Mouse (Mus musculus) heart, adult 2 months (tissue): ENCODE measurements at regions not wholly inside any gene's neighbourhood (a gene's known extent, or its start where the extent isn't known, plus 50 kb on each side); places are given as distances from the start of the nearest gene placed in this dataset.

Experiments
- DNase-seq, 2 experiments: peaks; one replicate each; pipeline ENCODE4 v3.0.0; 2021
- H3K27ac ChIP-seq: fragments of 200-600 bp; 2 replicates; pipeline ENCODE4 v1.8.1; 2022
- H3K27me3 ChIP-seq: fragments of 200-500 bp; 2 replicates; pipeline ENCODE4 v1.6.1; 2012; ENCODE audit warnings: mild to moderate bottlenecking, low read length, inconsistent platforms, mixed read lengths; ENCODE audit not compliant: control insufficient read depth, insufficient read depth
- H3K36me3 ChIP-seq: fragments of 200-500 bp; 2 replicates; pipeline ENCODE4 v1.6.1; 2012; ENCODE audit warnings: low read length, inconsistent platforms; ENCODE audit not compliant: control insufficient read depth, insufficient read depth
- H3K4me1 ChIP-seq: fragments of 200-500 bp; 2 replicates; pipeline ENCODE4 v1.6.1; 2011; ENCODE audit warnings: low read length; ENCODE audit not compliant: control insufficient read depth, insufficient read depth
- H3K4me3 ChIP-seq: fragments of 200-600 bp; 2 replicates; pipeline ENCODE4 v1.8.1; 2022
- H3K79me2 ChIP-seq: fragments of 200-500 bp; replicated peaks from 2 replicates; pipeline ENCODE4 v1.6.1; 2012; ENCODE audit warnings: mild to moderate bottlenecking, inconsistent platforms, low read length, moderate library complexity, mixed read lengths; ENCODE audit not compliant: control insufficient read depth, insufficient read depth
- H3K9ac ChIP-seq: fragments of 200-500 bp; 2 replicates; pipeline ENCODE4 v1.6.1; 2012; ENCODE audit warnings: low read depth, mild to moderate bottlenecking, control low read depth, inconsistent platforms, low read length, mixed read lengths
- CTCF ChIP-seq: fragments of 200-600 bp; IDR thresholded peaks from 2 replicates; pipeline ENCODE4 v1.8.1; 2022; ENCODE audit warnings: antibody characterized with exemption, mild to moderate bottlenecking, moderate library complexity
- EP300 ChIP-seq: fragments of 200-500 bp; IDR thresholded peaks from 2 replicates; pipeline ENCODE4 v1.6.1; 2011; ENCODE audit warnings: low read depth, low read length, control low read depth; ENCODE audit not compliant: insufficient read depth
- POLR2A ChIP-seq: fragments of 200-500 bp; IDR thresholded peaks from 2 replicates; pipeline ENCODE4 v1.6.1; 2011; ENCODE audit warnings: mild to moderate bottlenecking, low read depth, low read length, control low read depth; ENCODE audit not compliant: insufficient read depth
- WGBS: fragments of 180-500 bp; shearing (Covaris S2); methylation state at CpG from one replicate; pipeline ENCODE4 v1.1.7; 2018; 5-methylcytosine and 5-hydroxymethylcytosine counted together
- intact Hi-C: fragments of 180-260 bp; cut with DNase I; formaldehyde crosslinking; loops from one replicate; pipeline ENCODE4 v1.15.1; 2025

DNA sequence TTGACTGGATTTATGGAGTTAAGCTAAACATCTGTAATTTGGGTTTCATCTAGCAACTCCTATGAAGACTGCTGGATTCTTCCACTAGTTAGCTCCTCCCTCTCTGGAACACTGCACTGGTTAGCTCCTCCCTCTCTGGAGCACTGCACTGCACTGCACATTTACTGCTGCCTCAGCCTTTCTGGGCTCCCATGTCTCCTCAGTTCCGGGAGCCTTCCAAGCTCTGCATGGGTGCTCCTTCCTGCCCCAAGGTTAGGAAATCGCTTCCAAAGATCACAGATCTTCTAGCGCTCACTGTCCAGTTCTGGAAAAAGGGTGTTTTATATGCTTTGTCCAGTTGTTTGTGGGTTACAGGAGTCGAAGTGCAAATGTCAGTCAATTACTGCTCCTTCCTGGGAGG lies 359.1 kb downstream of the Pik3r1 start:
- no peak overlapping the region for H3K9ac ChIP-seq
- intact Hi-C loops = no loop called here

DNA sequence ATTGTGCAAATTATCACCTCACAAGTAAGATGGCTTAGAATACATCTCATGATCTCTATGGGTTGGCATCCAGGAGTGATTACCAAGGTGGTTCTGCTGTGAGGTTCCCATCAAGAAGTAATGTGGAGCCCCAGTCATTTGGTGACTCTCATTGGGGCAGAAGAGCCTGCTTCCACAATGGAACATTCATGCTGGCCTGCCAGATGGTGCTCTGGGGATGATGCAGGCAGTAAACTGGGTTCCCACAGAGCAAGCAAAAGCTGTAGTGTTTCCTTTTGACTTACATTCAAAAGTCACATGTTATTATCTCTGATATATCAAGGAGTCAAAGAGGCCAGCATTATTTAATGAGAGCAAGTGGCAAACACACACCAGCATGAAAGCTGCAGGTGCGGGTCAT lies 360.4 kb downstream of the Pik3r1 start:
- H3K4me3 ChIP-seq = no peak overlapping the region

More for the DNA sequence above, 359.1 kb downstream of the Pik3r1 start:
- no peak overlapping the region for H3K4me3 ChIP-seq
- no peak for DNase-seq
- WGBS = 52% methylated on average over 4 of the region's 4 CpGs
- TF ChIP-seq CTCF (no peak), EP300 (no peak), POLR2A (no peak)
- no peaks in the 10 kb centered on the region for H3K4me1 ChIP-seq
- no peaks in the 10 kb centered on the region for H3K27me3 ChIP-seq
- H3K79me2 ChIP-seq = no peaks in the 10 kb centered on the region
- no peak overlapping the region for H3K27ac ChIP-seq
- H3K36me3 ChIP-seq = no peaks in the 10 kb centered on the region

DNA sequence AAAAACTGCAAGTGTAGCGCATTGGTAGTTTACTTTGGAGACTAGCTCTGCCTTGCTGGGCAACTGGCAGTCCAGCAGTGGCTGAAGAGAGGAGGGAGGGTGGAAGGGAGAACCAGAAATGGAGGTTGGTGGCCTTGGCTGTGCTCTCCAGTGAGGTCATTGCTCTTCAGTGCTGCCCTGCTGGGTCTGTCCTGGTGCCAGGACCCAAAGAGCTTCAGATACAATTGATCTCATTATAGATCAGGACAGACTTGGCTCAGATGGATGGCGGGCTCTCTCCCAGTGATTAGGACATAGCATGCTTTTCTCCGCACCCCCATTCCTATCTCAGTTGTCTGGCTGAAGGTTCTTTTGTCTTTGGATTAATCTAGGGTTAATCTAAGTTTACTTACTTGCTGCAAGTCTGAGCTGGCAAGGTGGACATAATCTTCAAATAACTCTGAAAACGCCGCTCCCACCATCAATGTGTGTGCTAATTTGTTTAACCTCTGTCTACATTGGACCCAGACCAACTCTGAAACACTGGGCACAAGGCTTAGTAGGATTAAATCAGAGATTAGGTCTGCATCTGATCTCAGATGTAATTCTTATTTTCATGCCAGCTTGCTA lies 394.3 kb downstream of the Pik3r1 start:
- WGBS = 82% methylated on average over 5 of the region's 5 CpGs
- intact Hi-C loops = no loop called here

More for the DNA sequence above, 360.4 kb downstream of the Pik3r1 start:
- H3K27ac ChIP-seq = no peak overlapping the region
- TF ChIP-seq POLR2A (no peak), CTCF (no peak), EP300 (no peak)
- no peak for DNase-seq
- no peaks in the 10 kb centered on the region for H3K27me3 ChIP-seq
- H3K9ac ChIP-seq = no peak overlapping the region
- H3K79me2 ChIP-seq = no peaks in the 10 kb centered on the region
- H3K36me3 ChIP-seq = no peaks in the 10 kb centered on the region
- WGBS = 92% methylated on average over 1 of the region's 1 CpGs
- H3K4me1 ChIP-seq = no peaks in the 10 kb centered on the region
- intact Hi-C loops = no loop called here

DNA sequence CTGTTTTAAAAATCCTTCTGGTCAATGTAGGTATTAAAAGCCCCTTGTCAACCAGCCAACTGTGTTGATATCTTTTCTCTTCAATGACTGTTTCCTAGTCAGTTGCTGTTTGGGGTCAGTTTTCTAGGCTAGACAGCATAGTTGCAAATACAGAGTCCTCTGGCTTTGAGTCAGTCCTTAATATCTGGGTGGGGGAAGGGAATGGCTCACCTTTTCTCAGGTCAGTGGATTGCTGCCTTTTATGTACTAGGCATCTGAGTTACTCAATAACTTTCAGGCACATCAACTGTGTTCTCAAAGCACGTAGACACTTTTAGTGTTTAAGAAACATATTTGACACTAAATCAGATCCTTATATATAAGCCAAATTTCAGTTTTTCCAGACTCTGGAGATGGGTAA lies 396.1 kb downstream of the Pik3r1 start:
- Histone ChIP-seq H3K4me3 (no peak overlapping the region), H3K79me2 (no peaks in the 10 kb centered on the region), H3K36me3 (no peaks in the 10 kb centered on the region), H3K9ac (no peak overlapping the region), H3K27ac (no peak overlapping the region), H3K4me1 (no peaks in the 10 kb centered on the region), H3K27me3 (no peaks in the 10 kb centered on the region)
- intact Hi-C loops = no loop called here
- no peak for TF ChIP-seq POLR2A
- no peak for TF ChIP-seq CTCF
- TF ChIP-seq EP300 = no peak
- WGBS = 77% methylated on average over 1 of the region's 1 CpGs
- DNase-seq = no peak

More for the DNA sequence above, 394.3 kb downstream of the Pik3r1 start:
- no peak overlapping the region for H3K4me3 ChIP-seq
- H3K27me3 ChIP-seq = no peaks in the 10 kb centered on the region
- no peak overlapping the region for H3K27ac ChIP-seq
- no peak for DNase-seq
- no peaks in the 10 kb centered on the region for H3K36me3 ChIP-seq
- H3K79me2 ChIP-seq = no peaks in the 10 kb centered on the region
- TF ChIP-seq POLR2A (no peak), EP300 (no peak), CTCF (no peak)
- no peaks in the 10 kb centered on the region for H3K4me1 ChIP-seq
- no peak overlapping the region for H3K9ac ChIP-seq

DNA sequence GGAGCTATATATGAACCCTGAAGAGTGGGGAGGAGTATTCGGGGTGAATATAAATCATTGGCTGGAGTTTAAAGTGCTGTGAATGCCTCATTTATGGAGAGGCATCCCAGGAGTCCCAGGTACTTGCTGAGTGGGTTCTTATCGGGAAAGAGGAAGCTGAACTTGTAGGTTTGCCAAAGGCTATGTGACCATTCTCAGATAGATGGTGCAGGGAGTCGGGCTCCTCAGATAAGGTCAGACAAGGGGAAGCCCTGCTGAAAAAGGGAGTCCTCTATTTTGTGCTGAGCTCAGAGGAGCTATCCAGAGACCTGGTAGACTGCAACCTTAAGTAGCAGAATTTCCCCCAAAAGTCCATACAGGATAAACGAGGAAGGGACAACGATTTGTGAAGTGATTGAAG lies 399.8 kb downstream of the Pik3r1 start:
- 42% methylated on average over 5 of the region's 5 CpGs for WGBS
- no peaks in the 10 kb centered on the region for H3K27me3 ChIP-seq
- intact Hi-C loops = no loop called here
- no peak overlapping the region for H3K4me3 ChIP-seq
- no peak for DNase-seq
- no peak overlapping the region for H3K27ac ChIP-seq
- H3K9ac ChIP-seq = no peak overlapping the region
- H3K4me1 ChIP-seq = no peaks in the 10 kb centered on the region
- H3K36me3 ChIP-seq = no peaks in the 10 kb centered on the region
- TF ChIP-seq POLR2A (no peak), EP300 (no peak), CTCF (no peak)
- H3K79me2 ChIP-seq = no peaks in the 10 kb centered on the region

DNA sequence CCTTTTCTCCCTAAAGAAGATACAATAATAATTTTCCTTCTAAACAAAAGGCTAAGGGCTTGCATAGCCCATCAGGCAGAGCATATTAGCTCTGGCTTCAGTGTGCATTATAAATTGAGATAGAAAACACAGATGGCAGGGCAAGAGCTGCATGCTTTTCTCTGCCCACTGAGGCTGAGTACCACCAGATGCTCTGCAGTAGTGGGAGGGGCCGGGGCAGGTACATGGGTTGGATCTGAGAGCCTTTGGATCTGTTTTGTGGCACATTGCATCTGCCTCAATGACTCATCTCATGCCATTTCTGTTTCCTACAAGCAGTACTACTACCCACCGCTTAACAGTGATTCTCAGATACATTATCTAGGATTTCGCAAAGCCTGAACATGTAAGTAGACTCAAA lies 412.7 kb downstream of the Pik3r1 start:
- H3K4me3 ChIP-seq = no peak overlapping the region
- TF ChIP-seq EP300 (no peak), POLR2A (no peak), CTCF (no peak)
- H3K9ac ChIP-seq = no peak overlapping the region
- no peaks in the 10 kb centered on the region for H3K79me2 ChIP-seq
- no peak for DNase-seq
- no peaks in the 10 kb centered on the region for H3K27me3 ChIP-seq
- no peaks in the 10 kb centered on the region for H3K4me1 ChIP-seq
- WGBS = 86% methylated on average over 3 of the region's 3 CpGs
- H3K27ac ChIP-seq = no peak overlapping the region
- intact Hi-C loops = no loop called here
- H3K36me3 ChIP-seq = no peaks in the 10 kb centered on the region
